Mouse (Mus musculus): ENCODE data around the gene Taf15.

The Taf15 gene

DNA sequence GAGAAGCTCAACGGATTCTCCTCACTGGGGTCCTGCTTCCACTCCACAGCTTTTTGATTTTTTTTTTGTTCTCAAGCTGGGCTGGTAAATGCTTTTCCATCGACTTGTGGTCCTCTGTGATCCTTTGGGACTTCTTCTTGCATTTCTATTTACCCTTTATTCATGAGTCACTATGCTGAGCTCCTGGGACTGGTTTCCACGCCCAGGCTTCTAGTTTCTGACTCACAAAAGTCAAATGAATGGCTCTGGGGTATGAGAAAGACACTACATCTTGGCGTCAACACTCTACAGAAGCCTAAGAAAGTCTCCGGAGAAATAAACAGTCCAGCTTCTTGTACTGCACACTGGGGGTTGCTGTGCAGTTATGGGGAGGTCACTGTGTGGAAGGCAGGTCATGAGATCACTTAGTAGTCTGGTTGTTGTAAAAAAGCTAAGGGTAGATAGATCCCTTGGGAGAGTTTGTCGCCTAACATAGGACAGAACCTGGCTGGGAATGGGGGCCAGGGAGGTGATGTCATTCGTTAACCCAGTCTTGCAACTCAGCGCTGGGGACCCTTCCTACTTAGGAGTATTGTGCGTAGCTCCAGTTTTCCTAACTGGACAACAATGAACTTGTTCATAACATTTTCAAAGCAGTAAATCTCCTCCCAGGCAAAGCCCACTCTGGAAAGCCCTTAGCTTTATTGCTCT, 14.8 kb upstream of the Taf15 start:
- DNase-seq = no peak

DNA sequence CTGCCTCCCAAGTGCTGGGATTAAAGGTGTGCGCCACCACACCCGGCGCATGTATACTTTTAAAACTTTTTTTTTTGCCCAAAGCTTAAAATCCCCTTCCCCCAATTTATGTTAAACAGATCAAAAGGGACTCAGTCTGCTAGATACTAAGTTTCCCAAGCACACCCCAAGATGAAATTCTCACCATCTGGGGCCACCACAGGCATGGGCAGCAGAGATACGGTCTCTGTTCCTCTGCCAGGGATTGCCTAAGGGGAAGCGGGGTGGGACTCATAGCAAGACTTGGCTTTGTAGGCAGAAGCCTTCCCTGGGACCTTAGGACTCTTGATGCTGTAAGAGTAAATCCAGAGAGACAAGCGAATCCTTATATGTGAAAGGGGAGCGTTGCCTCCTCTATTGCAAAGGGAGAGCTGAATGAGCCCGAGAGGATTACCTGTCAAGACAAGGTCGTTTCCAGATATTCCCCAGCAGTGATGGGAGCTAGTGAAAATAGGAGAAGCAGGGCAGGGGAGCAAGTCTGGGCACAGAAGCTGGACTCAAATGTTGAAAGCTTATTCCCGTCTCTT, 11.3 kb upstream of the Taf15 start:
- DNase-seq = no peak

DNA sequence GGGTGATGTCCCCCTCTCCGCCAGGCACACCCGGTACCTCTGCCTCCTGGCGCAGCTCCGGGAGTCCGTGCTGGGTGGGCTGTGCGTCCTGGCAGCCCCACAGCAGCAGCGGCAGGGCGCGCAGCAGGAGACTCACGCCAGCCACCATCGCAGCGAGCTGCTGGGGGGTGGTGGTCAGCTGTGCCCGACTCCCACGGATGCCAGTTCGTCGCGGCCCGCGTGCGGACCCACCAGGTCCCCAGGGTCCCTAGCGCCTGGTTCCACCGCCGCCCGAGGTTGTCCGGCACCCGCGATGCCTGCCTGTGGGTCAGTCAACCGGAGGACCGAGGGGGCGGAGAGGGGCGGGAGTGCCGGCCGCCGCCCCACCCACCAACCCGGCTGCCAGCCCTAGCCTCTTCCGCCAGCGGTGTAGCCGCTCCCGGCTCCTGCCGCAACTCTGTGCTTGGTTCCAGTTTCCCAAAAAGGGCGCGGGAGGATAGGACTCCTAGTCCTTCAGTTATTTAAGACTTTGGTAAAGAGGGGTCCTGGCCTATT, 10.1 kb upstream of the Taf15 start, which contains the start of gene Mmp28:
Gene Mmp28, minus strand, starts transcription at position 361 of the 534 bp plus-strand sequence.
- DNase-seq = no peak

DNA sequence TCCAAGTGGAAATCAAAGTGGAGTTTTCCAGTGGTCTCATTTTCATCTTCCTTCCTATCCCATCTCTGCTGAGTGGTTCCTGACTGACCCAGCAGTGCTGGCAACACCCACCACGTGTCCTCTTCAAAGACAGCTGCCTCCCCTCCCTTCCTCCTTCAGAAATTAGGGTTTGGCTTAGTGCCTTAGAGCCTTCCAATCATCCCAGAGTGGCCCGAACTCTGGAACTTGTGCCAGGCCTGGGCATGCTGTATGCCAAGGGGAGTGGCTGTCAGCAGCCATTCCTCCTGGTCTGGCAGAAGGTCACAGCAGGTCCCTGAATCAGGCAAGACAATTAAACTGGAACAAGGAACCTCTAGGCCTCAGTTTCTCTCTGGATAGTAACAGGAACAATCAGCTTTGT, 6.9 kb upstream of the Taf15 start:
- no peak for DNase-seq

DNA sequence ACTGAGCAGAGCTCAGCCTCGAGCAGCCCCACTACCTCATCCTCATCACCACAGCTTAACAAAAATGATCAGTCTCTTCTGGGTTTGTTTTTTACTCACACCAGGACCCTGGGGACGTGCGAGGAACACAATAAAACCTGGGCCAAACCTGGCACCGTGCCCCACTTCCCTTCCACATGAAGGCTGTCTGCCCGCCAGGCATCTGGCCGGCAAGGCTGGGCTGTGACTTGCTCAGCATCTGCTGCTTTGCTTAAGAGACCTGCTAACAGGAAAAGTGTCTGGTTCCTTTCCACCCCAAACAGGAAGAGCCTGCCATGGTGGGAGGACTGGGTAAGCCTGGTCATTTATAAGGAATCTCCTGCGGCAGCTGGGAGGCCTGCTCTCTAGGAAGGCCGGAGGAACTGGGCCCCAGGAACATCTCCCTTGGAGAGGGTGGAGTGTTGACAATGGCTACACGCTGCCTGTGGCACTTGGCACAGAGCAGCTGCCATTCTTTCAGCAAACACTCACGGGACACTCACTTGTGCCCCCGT, 5.7 kb upstream of the Taf15 start:
- DNase-seq = no peak

DNA sequence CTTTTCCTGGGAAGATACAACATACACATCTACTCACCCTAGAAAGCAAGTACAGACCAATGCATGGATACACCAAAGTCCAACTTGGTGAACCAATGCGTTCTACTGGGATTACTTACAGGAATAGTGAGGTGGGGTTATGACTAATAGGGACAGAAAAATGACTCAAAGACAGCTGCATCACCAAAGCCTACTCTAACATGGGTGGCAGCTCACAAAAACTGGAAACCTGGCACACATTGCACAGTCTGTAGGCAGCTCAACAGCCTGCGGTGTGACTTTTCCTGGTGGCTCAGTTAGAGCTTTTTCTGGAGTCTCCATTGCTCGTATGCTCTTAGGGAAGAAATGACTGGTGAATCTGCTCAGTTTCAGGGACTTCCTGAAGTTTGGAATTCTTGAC, 4.1 kb upstream of the Taf15 start:
- DNase-seq = no peak

DNA sequence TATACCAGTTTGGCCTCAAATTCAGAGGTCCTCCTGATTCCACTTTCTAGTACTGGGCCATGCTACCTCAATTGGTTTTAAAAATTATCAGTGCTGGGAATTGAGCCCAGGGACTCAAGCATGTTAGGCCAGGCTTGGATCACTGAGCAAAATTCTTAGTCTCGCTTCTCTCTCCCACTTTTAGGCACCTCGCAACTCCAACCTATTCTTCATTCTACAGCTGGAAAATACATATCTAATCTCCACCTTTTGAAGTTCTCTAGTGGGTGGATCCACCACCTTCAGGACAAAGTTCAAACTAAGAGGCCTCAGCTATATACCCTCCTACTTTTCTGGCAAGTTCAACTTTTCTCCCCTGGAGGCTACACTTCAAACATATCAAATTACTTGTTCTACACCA, 1.1 kb upstream of the Taf15 start:
- no peak for DNase-seq

DNA sequence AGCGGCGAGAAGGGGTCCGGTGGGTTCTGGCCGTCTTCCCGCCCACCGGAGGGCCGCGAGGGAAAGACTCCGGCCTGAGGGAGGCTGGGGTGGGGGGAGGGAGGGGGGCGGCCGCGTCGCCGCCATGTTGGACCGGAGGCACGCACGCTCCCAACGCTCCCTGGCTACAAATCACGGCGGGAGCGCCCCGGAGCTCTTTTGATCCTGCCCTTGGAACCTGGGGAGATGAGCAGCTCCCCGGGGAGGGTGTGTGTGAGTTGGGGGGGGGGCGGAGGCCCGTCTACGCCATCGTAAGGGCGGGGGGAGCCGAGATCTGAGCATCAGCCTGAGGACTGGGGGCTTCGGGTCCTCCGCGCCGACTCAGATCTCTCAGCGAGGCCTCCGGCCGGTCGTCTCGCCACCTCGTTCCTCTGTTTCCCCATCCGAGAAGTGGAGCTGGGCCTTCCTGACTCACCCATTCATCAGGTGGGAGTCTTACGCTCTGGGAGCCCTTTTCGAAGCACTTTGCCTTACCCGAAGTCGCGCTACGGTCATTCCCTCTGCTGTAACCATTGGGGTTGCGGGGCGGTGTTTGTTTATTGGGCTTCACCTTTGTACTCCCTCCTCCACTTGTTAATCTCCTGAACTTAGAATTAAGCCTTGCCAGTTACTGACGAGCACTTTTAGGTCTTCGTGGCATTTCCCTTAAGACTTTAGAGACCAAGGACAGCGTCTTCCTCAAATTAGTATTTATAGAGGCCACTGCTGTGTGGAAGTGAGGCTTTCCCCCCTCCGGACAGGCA, 540 bp downstream of the Taf15 start:
- DNase-seq = no peak

DNA sequence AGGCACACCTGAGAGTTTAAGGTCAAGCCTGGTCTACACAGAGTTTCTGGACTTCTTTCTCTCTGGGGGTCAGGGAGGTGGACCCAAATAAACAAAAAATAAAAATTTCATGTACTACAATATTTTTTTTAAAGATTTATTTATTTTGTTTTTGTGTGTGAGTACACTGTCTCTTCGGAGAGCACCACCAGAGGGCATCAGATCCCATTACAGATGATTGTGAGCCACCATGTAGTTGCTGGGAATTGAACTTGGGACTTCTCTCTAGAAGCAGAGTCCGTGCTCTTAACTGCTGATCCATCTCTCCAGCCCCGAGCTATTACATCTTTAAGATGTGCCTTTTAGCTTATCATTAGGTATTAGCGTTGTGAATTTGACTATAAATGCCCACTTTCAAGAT, 18.6 kb downstream of the Taf15 start:
- no peak for DNase-seq

DNA sequence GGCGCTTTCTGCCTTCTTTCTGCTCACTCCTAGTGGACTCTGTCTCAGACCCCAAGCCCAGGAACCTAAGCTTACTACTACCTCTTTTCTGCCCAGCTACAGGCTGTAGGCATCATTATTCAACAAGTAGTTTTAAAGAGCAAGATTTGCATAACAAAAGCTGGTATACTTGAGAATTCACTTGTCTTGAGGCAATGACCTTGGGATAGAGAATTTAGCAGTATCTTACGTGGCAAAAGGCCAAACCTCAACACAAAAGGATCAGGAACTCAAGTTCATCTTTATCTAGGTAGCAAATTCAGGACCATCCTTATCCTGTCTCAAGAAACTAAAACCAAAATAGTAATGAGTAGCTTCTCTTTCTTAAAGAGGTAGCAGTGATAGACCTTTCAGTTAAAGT, 22.7 kb downstream of the Taf15 start:
- no peak for DNase-seq

DNA sequence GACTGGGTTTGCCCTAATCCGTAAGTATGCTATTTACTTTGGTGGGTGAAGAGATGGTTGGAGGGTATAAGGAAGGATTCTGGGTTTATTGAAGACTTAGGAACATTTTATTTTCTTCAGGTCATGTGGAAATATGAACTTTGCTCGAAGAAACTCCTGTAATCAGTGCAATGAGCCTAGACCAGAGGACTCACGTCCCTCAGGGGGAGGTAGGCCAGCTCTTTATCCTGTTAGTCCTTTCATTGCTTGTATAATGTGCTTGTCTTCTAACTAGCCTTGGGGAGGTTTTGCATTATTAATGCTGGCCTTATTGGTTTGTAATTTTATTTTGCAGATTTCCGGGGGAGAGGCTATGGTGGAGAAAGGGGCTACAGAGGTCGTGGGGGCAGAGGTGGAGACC, 31.4 kb downstream of the Taf15 start:
- DNase-seq = no peak

DNA sequence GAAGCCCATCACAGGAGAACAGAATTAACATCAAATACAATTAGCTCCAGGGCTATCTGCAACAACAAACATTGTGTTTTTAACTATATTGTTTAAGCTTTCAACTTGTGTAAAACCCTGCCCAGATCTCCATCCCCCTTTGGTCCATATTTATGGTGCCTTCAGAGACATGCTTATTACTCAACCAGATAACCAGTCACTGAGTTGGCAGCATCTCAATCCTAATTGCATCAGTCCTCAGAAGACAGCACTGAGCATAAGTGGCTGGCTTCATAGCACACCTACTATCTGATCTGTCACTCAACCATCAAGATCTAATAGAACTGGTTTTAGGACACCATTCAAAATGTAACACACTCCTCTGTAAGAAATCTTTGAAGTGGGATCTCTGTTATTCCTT, 36.6 kb downstream of the Taf15 start:
- DNase-seq = no peak

DNA sequence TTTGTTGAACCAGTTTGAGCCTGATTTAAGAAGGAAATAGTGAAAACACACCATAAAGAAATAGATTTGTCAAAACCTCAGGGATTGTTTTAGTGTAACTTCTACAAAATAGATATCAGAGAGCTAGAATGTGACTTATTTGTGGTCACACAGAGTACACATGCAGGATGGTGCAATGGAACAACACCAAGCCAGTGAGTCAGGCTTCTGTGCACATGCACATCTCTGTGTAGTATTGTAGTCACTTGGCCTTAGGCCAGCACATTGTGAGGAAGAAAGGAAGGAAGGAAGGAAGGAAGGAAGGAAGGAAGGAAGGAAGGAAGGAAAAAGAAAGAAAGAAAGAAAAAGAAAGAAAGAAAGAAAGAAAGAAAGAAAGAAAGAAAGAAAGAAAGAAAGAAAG, 44.3 kb downstream of the Taf15 start:
- no peak for DNase-seq

DNA sequence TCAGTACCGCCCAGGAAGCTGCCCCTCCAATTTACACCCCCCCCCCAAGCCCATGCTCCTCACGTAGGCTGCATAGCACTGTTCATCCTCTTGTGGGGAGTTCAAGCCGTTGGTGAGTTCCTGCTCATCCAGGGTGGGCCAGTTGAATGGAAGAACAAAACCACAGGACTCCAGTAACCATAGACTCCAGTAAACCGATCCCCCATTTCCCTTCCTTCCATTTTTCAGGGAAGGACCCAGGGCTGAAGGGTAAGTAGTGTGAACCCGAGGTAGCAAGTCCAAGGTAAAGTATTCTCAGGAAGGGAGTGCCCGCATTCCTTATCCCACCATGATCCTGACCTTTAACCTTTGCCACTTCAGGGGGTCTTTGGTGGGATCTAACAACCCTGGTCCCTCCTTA, 45.5 kb downstream of the Taf15 start:
- DNase-seq = no peak

DNA sequence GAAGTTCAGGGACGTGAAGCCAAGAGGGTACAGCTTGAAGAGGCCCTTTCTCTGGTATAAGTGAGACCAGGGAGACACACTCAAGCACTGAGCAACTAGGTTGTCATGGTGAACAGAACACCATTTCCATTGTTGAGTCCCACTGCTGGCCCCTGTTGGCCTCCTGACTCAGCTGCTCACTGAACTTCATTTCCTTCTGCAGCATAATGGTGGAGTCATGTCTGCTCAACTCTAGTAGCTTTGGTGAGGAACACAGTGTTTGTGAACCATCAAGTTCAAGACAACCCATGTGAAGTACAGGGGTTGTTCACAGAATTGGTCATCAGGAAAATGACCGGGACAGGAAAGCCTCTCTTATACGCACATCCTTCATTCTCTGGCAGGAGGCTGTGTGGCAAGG, 49.2 kb downstream of the Taf15 start, which contains the start of gene Heatr9:
Gene Heatr9, minus strand, starts transcription at position 101 of the 400 bp plus-strand sequence.
- DNase-seq = no peak

DNA sequence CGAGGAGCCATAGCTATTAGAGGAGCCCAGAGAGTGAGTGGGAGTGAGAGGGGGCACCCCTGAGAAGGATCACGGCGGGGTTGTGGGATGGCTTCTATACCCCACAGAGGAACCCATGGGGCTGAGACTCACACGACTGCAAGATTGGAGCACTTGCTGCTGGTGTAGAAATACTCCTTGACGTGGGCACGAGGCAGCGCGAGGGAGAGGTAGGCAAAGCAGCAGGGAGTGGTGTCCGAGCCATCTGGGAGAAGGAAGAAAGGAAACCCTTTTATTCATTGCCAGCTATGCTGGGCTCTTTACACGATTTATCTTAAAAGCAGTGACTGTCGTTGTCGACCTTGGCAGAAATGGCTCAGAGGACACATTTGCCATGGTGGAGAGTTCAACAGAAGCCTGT, 56.1 kb downstream of the Taf15 start:
- peak; percentile 14 for DNase-seq

DNA sequence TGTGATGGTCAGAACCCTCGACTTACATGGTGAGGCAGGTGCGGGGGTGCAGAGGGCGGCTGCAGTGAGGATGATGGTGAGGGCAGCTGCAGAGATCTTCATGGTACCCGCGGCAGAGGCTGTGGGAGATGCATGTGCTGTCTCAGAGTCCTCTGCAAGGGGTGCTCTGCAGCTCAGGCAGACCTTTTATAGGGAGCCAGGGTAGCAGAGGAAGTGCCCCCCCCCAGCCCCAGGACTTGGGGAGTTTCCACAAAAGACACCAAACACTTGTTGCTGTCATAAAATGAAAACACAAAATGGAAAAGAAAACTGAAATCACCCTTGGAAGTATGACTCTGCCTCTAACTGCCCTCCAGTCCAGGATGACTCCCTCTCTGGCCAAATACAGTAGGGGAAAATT, 57.5 kb downstream of the Taf15 start, which contains the start of gene Ccl5:
Gene Ccl5, minus strand, starts transcription at position 159 of the 400 bp plus-strand sequence.
- no peak for DNase-seq

DNA sequence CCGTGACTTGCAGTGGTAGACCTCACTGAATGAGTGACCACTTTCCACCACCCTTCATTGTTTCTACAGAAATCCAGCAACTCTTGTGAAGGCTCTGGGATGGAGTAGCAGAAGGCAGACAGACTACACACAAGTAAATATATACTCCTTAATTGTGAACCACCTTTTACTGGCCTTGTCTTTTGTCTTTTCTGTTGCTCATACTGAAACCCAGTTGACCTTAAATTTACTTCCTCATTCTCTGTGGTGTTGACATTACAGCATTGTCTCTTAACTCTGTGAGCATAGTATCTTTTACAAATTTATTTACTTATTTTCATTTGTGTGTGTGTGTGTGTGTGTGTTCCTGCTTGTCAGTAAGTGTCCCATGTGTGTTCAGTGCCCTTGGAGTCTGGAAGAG, 60.3 kb downstream of the Taf15 start:
- no peak for DNase-seq

DNA sequence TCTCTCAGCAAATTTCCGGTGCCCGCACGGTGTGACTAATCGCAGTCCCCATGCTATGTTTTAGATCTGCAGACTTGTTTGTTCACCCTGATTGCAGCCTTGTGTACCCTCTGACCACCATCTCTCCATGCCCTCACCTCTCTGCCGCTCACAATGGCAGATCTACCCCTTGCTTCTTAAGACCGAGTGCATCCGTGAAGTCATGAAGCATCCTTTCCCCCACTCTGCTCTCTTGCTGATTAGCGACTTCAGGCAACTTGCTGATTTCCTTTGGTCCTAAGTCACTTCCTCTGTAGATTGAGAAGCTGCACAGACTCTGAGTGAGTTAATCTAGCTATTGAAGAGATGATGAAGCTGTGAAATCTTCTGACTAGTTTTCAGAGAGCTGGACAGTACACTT, 61.3 kb downstream of the Taf15 start:
- DNase-seq = no peak

DNA sequence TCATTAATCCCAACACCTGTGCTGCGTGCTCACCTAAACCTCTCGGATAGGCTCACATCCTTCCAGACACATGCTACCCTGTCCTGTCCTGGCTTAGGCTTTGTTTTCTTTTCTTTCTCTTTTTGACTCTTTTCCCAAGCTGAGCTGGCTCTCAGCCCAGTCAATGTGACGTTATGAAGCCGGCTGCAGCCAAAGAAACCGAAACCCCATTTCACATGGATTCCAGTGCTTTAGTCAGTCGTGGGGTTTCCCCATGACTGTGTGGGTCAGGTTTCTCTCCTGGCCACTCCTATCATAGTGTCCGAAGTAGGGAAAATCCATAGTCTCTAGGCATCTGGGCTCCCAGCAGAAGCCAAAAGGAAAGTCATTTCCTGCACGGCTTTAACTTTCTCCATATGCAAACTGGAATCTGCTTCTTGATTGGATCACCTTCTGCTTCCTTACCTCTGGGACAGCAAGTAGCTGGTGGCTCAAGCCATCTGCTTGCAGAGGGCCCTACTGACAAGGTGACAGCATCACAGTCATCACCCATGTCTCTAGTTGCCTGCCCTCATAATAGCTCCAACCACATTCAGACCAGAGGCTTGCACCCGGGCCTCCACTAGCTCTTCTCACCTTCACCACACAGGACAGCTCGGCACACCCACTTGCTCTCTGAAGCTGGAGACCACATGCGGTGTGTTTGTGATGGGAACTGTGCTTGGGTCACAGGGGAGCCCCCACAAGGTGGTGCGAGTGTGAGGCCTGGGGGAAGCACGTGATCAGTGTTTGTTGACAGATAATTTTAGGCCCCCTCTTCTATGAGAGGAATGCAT, 61.9 kb downstream of the Taf15 start:
- peak; percentile 60 for DNase-seq

DNA sequence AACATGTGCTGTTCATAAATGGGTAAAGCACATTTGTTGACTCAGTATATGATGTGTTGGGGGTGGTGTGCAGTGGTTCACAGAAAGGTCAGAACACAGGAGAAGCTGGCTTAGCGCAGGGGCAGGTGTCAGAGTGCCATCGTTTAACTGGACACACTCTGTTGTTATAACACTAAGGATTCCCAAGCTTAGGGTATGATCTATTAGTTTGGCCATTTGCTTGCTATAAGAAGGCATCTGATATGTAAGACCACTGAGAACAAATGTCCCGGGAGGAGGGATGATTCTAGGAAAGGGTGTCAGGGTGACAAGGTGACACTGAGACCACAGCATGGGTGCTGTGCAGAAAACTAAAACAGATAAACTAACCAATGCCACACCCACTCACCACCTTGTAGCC, 63.9 kb downstream of the Taf15 start:
- no peak for DNase-seq

DNA sequence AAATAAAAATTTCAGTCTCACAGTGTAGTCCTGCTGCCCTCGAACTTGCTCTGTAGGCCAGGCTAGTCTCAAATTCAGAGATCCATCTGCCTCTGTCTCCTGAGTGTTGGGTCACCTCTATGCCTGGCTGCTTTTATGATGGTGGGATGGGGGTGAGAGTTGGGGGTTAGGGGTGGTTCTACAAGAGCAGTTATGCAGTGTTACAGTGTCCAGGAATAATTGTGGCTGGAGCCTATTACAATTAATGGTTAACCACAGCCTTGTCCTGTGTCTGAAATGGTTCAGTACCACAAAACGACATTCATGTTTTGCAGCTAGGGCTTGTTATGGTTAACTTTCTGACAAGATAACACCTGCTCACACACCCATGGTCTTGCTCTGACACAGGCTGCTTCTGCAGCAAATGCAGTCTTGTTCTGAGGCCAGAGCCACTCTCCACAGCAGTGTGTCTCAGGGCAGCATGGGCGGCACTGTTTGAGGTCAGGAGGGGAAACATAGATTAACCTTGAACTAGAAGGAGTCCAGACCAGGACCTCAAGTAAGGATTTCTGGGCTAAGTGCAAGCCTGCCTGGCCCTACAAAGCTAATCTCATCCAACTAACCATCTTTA, 65.9 kb downstream of the Taf15 start:
- DNase-seq = no peak
